Mouse (Mus musculus) adrenal gland (tissue): Measurements from ENCODE around the gene Sh2d6.

Experiments
- intact Hi-C: fragments of 180-260 bp; cut with DNase I; formaldehyde crosslinking; loops from one replicate; pipeline ENCODE4 v1.15.1; 2025

Gene Sh2d6

DNA sequence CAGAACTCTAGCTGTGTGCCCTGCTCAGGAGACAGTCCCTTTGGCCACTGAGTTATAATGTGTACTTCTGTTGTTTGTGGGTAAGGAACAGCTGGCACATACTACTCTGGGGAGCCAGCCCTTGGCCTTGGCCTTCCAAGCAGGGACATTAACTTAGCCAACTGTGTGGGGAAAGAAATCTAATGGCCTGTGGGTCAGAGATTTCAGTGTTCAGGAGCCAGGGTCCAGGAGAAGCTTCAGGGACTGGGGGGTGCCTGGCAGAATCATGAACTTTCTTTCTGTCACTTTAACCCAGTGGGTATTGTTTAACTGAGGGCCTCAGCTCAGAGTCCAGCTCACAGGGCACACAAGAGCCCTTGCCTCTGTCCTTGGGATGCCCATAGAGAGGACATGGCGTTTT lies 15.4 kb downstream of the Sh2d6 start:
- intact Hi-C loops: no loop called here

DNA sequence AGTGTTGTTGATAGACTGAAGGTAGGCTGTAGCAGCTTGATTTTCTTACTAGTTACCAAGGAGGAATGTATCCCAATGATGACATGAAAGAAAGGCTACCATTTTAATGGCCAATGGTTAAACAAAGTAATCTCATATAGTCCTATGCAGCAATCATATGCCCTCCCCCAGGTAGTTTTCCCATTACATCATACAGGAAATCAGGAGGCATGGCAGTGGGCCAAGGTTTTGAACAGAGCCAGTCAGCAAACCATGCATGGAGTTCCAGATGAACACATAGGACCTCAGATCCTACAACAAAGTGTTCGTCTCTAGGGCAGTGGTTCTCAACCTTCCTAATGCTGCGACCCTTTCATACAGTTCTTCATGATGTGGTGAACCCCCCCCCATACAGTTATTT lies 17.6 kb downstream of the Sh2d6 start:
- intact Hi-C loops: no loop called here

DNA sequence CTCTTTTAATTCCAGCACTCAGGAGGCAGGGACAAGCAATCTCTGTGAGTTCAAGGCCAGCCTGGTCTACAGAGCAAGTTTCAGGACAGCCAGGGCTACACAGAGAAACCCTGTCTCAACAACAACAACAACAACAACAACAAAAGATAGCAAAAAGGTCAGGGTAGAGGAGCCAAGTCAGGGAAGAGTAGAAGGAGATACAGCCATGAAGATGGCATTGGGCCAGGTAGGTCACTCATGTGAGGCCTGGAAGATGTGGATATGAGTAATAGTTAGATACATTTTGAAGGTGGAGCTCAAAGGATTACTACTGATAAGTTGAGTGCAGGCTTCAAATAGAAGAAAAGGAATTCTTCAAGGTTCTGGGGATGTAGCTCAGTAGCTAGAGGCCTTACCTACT lies 18.2 kb downstream of the Sh2d6 start:
- intact Hi-C loops: no loop called here

DNA sequence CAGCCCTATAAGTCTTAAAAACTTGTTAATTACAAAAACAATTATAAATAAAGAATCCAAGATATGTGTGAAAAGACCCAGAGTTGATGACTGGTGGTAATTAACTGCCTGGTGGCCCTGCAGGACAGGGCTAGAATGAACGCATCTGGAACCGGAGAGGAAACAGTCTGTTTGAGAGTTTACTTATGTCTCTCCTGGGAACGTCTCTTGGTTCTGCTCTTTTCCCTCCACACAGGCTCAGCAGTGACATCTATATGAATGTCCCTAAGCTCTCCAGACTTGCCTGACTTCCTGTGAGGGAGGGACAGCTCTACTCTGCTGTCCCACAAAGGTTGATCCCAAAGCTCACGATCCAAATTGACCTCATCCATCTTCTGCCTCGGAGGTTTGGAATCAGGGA lies 22.6 kb downstream of the Sh2d6 start:
- intact Hi-C loops: no loop called here

DNA sequence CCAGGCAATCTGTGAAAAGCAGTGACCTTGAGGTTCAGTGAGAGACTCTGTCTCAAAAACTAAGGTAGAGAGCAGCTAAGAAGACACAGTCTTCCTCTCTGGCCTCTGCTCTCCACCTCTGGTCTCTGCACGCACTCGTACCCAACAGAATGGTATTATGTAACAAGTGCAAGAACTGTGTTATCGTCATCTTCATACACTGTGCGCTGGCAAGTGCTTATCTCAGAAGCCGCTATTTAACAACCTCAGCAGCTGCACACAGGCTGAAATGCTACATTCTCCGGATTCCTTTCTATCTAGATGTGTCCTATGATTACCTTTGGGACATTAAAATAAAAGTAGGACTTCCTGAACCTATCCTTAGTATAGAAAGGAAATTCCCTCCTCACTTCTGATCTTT lies 28.6 kb downstream of the Sh2d6 start:
- intact Hi-C loops: no loop called here

DNA sequence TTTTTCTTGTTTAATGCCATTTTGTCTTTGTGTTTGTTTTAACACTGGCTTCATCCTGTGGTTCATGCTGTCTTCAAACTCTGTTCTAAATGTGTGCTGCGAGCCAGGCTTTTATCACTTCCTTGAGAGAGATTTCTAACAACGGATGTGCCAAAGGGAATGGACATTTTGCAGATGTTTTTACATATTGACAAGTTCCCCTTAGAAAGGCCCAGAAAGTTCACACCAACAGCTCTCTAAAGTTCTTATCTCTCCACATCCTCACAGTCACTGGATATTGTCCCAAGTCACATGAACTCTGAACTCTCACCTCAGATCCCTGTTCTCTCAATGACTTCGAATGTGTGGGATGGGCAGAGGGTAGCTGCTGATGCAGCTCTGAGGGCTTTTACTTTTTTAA lies 30.4 kb downstream of the Sh2d6 start:
- intact Hi-C loops: no loop called here

DNA sequence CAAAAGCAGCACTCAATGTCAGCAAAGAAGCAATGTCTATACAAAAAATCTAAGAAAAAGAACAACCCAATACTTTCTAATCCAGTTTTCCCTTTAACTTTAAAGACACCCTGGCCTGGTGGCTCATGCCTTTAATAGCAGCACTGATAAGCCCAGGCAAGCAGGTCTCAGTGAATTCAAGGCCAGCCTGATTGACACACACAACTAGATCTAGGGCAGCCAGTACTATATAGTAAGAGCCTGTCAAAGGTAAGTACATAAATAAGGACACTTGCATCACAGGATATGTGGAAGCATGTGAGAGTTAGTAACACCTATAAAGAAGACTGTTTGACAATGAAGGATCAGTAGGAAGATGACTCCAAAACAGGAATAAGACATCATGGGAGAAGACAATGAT lies 32.0 kb downstream of the Sh2d6 start:
- intact Hi-C loops: no loop called here

DNA sequence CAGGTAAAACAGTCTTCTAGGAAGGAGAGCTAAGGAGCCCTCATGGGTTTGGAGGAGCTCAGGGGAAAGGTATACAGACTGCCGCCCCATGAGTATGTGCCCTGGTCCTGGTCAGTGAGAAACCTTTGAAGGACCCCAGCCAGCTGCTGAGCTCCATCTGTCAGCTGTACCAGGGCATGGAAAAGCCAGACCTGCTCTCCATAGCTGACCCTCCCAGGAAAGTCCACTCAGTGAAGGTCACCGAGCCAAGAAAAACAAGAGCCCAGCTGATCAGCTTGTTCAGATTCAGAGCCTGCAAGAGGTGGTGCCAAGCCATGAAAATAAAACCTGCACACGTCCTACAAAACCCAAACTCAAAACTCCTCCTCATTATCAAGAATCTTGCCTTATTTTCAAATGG lies 32.7 kb downstream of the Sh2d6 start:
- intact Hi-C loops: no loop called here

DNA sequence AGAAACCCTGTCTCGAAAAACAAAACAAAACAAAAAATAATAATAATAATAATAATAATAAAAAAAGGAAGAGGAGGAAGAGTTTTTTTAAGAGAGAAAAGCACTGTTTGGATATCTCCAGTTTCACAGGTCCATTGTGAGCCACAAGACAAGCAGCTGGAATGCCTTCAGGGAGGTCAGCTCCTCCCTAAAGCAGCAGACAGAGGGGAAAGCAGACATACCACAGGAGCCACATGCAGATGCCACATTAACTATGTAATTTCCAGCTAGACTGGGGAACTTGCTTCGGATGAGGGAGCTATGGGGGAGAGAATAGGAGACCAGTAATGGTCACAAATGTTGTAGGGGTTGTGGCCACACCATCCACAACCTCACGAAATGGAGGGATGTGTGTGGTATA lies 34.2 kb downstream of the Sh2d6 start:
- intact Hi-C loops: no loop called here

DNA sequence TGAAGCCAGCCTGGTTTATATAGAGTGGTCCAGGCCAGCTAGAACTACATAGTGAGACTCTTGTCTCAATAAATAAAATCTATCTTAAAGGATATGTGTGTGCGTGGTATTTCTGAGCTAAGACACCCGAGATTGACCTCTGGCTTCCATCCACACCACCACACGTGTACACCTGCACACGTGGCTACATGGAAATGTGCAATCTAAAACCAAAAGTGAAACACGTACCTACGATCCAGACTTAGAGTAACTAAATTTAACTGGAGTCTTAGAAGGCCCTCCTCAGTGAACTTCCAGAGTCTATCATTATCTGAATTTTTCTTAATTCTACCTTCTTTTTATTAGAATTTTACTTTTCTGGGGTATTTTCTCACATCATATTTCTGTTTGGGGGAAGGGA lies 35.2 kb downstream of the Sh2d6 start:
- intact Hi-C loops: no loop called here

DNA sequence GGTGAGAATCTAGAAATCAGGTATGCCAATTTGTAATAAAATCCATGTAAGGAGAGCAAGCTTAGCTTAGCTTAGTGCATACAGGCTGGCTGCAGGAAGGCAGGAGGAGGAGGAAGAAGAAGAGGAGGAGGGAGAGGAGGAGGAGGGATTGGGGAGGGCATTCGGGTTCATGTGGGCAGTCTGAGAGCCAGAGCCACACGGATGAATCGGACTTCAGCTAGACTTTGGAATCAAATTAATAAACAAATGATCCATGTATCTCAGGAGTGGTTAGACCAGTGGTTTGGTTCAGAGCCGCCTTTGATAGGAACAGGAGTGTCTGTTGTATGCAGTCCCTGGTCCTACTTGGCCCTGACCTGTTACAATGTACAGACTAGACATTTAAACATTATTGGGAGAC lies 36.6 kb downstream of the Sh2d6 start:
- intact Hi-C loops: no loop called here

DNA sequence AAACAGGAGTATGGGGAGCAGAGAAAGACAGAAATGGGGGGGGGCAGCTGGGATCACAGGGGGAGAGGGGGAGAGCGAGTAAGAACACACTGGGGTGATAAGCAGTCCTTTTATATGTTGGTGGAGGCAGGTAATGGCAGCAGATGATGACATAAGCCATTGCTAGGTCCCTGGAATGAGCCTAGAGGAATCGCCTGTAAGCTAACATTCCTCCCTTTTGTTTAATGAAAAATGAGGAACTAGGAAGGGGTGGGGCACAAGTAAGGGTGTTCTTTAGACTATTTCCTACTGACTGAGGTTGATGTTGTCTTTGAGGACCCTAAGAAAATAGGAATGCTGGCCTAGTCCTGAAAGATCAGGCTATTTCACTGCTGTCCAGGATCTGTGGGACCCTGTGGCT lies 39.4 kb downstream of the Sh2d6 start:
- intact Hi-C loops: no loop called here

DNA sequence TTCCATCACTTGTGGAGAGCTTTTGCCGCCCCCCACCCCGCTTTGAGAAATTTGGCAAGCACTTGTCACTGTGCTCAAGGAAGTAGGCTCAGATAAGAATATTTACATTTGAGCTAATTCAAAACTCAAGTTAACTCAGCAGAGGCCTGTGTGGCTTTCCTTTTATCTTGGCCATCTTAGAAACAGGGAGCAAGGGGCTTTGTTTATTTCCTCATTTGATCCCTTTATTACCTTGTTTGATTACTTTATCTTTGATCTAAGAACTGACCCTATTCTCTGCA lies 41.1 kb downstream of the Sh2d6 start:
- intact Hi-C loops: no loop called here

DNA sequence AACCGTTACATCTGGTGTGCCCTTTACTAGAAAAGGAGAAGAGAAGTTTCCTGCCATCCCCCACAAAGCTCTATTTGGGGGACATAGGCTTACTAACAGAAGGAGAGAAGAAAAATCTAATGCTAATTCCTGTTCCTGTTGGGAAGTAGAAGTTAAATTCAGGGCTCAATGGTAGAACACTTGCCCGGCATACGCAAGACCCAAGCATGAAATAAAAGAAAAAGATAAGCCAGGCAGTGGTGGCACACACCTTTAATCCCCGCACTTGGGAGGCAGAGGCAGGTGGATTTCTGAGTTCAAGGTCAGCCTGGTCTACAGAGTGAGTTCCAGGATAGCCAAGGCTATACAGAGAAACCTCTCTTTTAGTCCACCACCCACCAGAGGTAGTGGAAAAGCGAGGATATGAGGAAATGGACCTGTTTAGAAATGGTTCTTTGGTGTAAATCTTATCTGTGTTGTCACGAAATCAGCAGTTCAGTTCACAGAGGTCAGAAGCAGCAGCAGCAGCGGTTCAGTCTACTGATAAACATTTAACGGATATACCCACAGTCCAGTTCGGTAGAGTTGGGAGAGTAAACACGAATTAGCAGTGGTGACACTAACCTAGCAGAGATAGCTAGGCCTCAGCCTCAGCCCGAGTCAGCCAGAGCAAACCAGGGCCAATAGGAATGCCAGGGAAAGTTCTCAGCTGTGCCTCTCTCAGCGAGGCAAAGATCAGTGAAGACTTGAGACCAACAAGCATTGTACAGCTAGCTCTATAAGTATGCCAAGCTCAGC lies 41.7 kb downstream of the Sh2d6 start:
- intact Hi-C loops: loop anchor here (5.0 kb wide), 2 partner anchors 37 to 38 kb away; no protein-coding TSS in a partner anchor

DNA sequence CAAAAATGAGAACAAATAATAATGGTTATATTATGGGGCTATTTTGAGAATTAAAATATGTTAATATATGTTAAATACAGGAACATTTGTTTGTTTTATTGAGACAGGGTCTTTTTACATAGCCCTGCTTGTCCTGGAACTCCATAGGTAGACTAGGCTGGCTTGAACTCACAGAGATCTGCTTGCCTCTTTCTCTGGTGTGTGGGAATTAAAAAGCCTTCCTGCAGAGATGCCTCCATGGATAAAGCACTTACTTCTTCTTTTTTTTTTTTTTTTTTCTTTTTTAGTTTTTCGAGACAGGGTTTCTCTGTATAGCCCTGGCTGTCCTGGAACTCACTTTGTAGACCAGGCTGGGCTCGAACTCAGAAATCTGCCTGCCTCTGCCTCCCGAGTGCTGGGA lies 42.8 kb downstream of the Sh2d6 start:
- intact Hi-C loops: loop anchor here (5.0 kb wide), 2 partner anchors 36 to 39 kb away; no protein-coding TSS in a partner anchor

DNA sequence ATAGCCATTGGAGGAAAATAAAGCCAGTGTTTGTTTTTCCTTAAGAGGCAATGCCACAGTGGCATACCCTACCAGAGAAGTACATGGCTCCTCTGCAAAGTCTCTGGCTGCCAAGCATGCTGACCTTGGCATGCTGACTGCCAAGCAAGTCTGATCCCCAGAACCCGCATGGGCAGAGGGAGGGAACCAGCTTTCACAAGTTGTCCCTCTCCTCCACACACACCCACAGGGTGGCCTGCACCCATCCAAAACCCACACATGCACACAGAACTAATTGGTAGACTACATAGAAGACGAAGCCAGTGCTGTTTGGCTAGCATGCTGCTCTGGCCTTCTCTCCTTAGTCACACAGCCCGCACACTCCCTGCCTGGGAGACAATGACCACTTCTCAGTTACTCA lies 43.9 kb downstream of the Sh2d6 start:
- intact Hi-C loops: loop anchor here (5.0 kb wide), 2 partner anchors 35 to 40 kb away; no protein-coding TSS in a partner anchor

DNA sequence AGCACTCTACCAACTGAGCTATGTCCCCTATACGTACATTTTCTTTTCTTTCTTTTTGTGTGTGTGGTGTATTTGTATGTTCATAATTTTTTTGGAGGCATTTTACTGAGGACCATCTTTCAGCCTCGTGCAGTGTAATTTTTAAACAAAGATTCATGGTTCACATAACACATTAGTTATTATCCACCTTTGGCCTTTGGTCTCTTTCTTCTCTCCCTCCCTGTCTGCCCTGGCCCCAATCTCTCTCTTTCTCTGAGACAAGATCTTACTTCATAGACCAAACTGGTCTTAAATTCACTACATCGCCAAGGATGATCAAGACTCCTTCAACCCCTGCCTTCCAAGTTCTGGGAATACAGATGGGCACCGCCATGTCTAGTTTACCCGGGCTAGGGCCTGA lies 44.7 kb downstream of the Sh2d6 start:
- intact Hi-C loops: loop anchor here (5.0 kb wide), 2 partner anchors 35 to 40 kb away; no protein-coding TSS in a partner anchor

DNA sequence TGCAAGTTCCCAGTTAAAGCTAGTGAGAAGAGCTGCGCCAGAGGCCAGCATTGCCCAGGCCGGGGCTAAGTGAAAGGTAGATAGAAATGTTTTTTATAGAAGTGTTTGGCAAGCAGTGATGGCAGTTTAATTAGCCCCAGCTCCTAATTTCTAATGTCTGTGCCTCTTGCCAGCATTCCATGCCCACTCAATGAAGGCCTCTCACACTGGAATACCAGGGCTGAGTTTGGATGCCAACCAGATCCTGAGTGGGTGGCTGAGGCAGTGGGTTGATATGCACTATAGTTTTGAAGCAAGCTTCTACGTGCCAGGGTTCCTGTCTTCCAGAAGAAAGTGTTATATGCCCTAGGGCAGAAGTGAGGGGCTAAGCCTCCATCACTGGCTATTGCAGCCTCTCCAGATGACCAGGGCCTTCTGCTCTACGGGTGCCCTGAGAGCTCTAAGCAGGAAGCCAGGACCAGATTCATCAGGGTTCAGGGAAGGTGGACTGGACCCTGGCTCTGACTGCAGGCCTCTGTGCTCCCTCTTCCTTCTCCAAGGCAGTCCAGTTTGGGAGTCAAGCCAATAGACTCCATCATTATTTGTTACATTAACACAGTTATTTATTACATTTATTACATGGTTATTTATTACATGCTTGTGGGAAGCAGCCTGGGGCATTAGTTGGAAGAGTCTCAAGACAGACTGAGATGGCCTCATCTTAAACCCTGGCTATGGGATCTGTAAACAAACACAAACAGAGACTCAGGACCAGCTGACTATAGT lies 46.1 kb downstream of the Sh2d6 start:
- intact Hi-C loops: loop anchor here (5.0 kb wide), 2 partner anchors 33 to 42 kb away; no protein-coding TSS in a partner anchor

DNA sequence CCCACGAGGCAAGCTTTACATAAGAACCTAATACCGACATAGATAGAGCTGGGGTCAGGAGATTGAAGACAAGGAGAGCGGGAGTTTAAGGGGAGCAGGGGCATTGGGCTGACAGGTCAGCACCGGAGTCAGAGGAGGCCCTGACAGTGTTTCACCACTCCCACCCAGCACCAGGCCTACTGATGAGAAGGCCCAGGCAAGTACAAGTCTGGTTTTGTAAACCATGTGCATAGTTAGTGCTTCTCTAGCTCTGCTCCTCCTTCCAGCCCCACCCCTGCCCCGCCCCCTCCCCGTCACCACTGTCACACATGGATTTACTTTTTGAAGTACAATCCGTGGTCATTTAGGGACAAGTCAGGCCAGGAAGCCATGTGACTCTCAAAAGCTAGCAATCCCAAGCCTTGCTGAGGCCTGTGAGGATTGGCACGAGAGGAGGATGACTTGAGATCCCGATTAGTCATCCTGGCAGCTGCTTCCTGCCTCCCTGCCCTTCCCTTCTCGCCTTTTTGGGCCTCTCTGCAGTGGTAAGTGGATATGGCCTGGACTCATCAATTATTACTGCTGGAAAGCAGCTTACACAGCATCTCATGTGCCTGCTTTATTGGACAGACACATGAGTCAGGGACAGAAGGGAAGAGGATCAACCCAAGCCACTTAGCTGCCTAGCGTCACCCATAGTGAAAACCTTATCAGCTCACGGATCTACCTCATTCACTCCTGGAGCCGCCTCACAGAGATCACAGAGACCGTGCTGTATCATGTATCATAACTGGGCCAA lies 48.1 kb downstream of the Sh2d6 start:
- intact Hi-C loops: no loop called here

DNA sequence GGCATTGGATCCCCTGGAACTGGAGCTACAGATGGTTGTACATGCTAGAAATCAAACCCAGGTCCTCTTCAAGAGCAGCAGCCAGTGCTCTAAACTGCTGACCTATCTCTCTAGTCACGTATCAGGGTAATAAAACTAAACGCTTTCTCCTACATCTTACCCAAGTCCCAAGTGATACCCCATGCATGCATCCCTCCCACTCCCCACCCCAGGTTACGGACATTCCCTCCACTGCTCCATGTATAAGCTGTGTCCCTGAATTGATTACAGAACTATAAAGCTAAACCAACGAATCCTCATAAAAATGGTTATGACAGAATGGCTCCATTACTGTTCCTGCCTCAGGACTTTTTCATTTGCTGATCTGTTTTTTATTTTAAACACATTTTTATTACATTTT lies 55.3 kb downstream of the Sh2d6 start:
- intact Hi-C loops: no loop called here

DNA sequence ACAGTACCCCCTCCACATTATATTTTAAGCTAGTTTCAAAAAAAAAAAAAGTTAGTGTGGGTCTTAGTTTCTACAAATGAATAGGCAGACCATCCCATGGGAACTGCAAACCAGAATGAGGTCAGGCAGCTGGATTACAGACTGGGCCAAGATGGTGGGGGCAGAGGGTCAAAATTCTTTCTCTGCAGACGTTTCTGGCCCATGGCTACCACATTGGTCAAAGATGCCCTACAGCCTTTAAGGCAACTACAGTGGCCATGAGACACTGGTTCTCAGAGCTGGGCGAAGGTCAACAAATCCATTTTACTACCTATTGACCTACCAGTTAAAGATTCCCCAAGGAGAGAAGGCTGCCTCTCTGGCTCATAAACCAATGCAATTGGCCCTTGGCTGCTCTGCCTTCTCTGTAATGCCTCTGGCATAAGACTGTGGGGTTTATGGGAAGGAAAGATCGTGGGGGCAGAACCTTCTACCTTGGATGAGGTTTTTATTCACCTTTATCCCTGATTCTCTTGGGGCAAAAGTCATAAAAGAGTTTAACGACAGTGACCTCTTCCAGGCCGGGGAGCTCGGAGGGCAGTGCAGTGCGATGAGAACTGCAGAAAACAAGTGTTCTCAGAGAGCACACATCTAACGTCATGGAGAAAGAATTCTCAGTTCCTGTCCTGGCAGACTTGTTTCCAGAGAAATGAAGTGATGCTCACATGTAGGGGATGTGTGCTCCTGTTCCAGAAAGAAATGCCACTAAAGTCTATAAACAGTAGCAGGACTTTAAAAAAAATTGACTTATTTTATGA lies 55.9 kb downstream of the Sh2d6 start:
- intact Hi-C loops: no loop called here
